Mouse (Mus musculus) neural tube, embryonic 13.5 days (tissue): ENCODE measurements around the gene Rabep2. TPM values are rescaled to one million over a fixed set of nuclear protein-coding genes. Genes with fewer than 3 reads are reported as not detected.
"Not testable (repeated sequence)": the region's sequence is repeated elsewhere in the genome, so short reads cannot be mapped to it uniquely, and the experiment has no call there.

Experiments
- ATAC-seq: fragments of 200-750 bp; cut with Nextera tagmentation; 2 replicates; pipeline ENCODE4 v1.8.0; 2017; ENCODE audit warnings: low read depth, mild to moderate bottlenecking, moderate TSS enrichment, moderate library complexity
- H3K27ac ChIP-seq: fragments of 300-500 bp; sonication (generic); replicated peaks from 2 replicates; pipeline ENCODE4 v1.5.1; 2015; ENCODE audit warnings: moderate library complexity, mild to moderate bottlenecking, inconsistent platforms
- H3K27me3 ChIP-seq: fragments of 300-500 bp; sonication (generic); 2 replicates; pipeline ENCODE4 v1.6.1; 2015; ENCODE audit warnings: mild to moderate bottlenecking, inconsistent platforms
- H3K36me3 ChIP-seq: fragments of 300-500 bp; sonication (generic); 2 replicates; pipeline ENCODE4 v1.6.1; 2015; ENCODE audit warnings: mild to moderate bottlenecking, inconsistent platforms
- H3K4me1 ChIP-seq: fragments of 300-500 bp; sonication (generic); replicated peaks from 2 replicates; pipeline ENCODE4 v1.6.1; 2015; ENCODE audit warnings: inconsistent platforms
- H3K4me2 ChIP-seq: fragments of 300-500 bp; sonication (generic); 2 replicates; pipeline ENCODE4 v1.6.1; 2015; ENCODE audit warnings: inconsistent platforms, mild to moderate bottlenecking, moderate library complexity
- H3K4me3 ChIP-seq: fragments of 300-500 bp; sonication (generic); 2 replicates; pipeline ENCODE4 v1.5.1; 2015; ENCODE audit warnings: mild to moderate bottlenecking, inconsistent platforms
- H3K9ac ChIP-seq: fragments of 300-500 bp; sonication (generic); 2 replicates; pipeline ENCODE4 v1.6.1; 2015; ENCODE audit warnings: moderate library complexity, mild to moderate bottlenecking, inconsistent platforms
- H3K9me3 ChIP-seq: fragments of 300-500 bp; sonication (generic); 2 replicates; pipeline ENCODE4 v1.6.1; 2016; ENCODE audit warnings: inconsistent platforms
- WGBS: fragments of 180-500 bp; shearing (Covaris S2); methylation state at CpG from one replicate; pipeline ENCODE4 v1.1.7; 2015; 5-methylcytosine and 5-hydroxymethylcytosine counted together
- polyA plus RNA-seq: library from polyadenylated mRNA; unstranded; fragments of >200 nt; fragmentation: Nextera tagmentation; extraction: Ambion mirVana; gene quantifications from 2 replicates; pipeline ENCODE4 v1.2.1, GENCODE M21; 2015

The Rabep2 gene
- polyA plus RNA-seq: 24.6 and 25.6 TPM in 2 replicates

GRCm38 (mm10) chr7:126428631-126429502 lies at the start of gene Rabep2:
Rabep2 (plus strand) TSS chr7:126428759.
- peak within 1 kb of the TSS; percentile 93 for H3K27ac ChIP-seq
- under 1% methylated on average over 82 of the region's 82 CpGs for WGBS
- H3K4me3 ChIP-seq: peak within 1 kb of the TSS; percentile 71
- no peaks in the 10 kb centered on the region for H3K9me3 ChIP-seq
- H3K4me2 ChIP-seq: peak within 1 kb of the TSS; percentile 79
- no peaks in the 10 kb centered on the region for H3K27me3 ChIP-seq
- peak; percentile 94 for ATAC-seq
- peaks cover 10% of the 10 kb centered on the region; the same call in 1 of the 2 replicates for H3K36me3 ChIP-seq
- peak within 1 kb of the TSS; percentile 90 for H3K9ac ChIP-seq
- peaks cover 22% of the 10 kb centered on the region for H3K4me1 ChIP-seq

- Histone ChIP-seq H3K4me2 (no peak overlapping the region), H3K36me3 (peaks cover 41% of the 10 kb centered on the region), H3K9ac (no peak overlapping the region), H3K27ac (no peak overlapping the region), H3K9me3 (no peaks in the 10 kb centered on the region), H3K4me3 (no peak overlapping the region), H3K27me3 (no peaks in the 10 kb centered on the region), H3K4me1 (no peaks in the 10 kb centered on the region)
- ATAC-seq: no peak
- WGBS: 88% methylated on average over 5 of the region's 5 CpGs
Observed at GRCm38 (mm10) chr7:126383565-126383964, 45.0 kb upstream of the Rabep2 start.

- Histone ChIP-seq H3K4me3 (no peak overlapping the region), H3K4me2 (no peak overlapping the region), H3K27ac (no peak overlapping the region), H3K36me3 (peaks cover 68% of the 10 kb centered on the region), H3K9ac (no peak overlapping the region), H3K4me1 (no peaks in the 10 kb centered on the region), H3K9me3 (no peaks in the 10 kb centered on the region), H3K27me3 (no peaks in the 10 kb centered on the region)
- WGBS: 100% methylated on average over 1 of the region's 1 CpGs
- no peak for ATAC-seq
Observed at GRCm38 (mm10) chr7:126388185-126388584, 40.4 kb upstream of the Rabep2 start.

- not testable (repeated sequence) for H3K9me3 ChIP-seq, ATAC-seq, H3K27me3 ChIP-seq, H3K4me3 ChIP-seq, H3K27ac ChIP-seq, H3K4me2 ChIP-seq, H3K9ac ChIP-seq
- peaks cover 14% of the 10 kb centered on the region for H3K4me1 ChIP-seq
- 92% methylated on average over 7 of the region's 7 CpGs for WGBS
- H3K36me3 ChIP-seq: peaks cover 39% of the 10 kb centered on the region
Observed at GRCm38 (mm10) chr7:126392086-126392884, 36.3 kb upstream of the Rabep2 start.

GRCm38 (mm10) chr7:126396298-126397119 lies 32.0 kb upstream of the Rabep2 start, which contains the start of gene Nfatc2ip:
Nfatc2ip (minus strand) TSS chr7:126396737.
- WGBS: under 1% methylated on average over 59 of the region's 59 CpGs
- no peaks in the 10 kb centered on the region for H3K9me3 ChIP-seq
- peak within 1 kb of the TSS; percentile 88 for H3K4me3 ChIP-seq
- H3K4me1 ChIP-seq: peaks cover 15% of the 10 kb centered on the region
- peak within 1 kb of the TSS; percentile 73 for H3K27ac ChIP-seq
- peak within 1 kb of the TSS; percentile 89 for H3K9ac ChIP-seq
- H3K4me2 ChIP-seq: peak within 1 kb of the TSS; percentile 85
- peaks cover 3% of the 10 kb centered on the region; the same call in 1 of the 2 replicates for H3K36me3 ChIP-seq
- ATAC-seq: peak; percentile 100
- 0 out of 2 replicates have a peak, but pooled peaks cover 3% of the 10 kb centered on the region for H3K27me3 ChIP-seq

GRCm38 (mm10) chr7:126397221-126397620 lies 31.3 kb upstream of the Rabep2 start:
- peaks cover 15% of the 10 kb centered on the region for H3K4me1 ChIP-seq
- peak overlapping the region; percentile 31; the same call in 1 of the 2 replicates for H3K4me2 ChIP-seq
- 0 out of 2 replicates have a peak, but pooled peaks cover 3% of the 10 kb centered on the region for H3K27me3 ChIP-seq
- no peak overlapping the region for H3K4me3 ChIP-seq
- no peak overlapping the region for H3K9ac ChIP-seq
- WGBS: 60% methylated on average over 6 of the region's 6 CpGs
- H3K27ac ChIP-seq: no peak overlapping the region
- no peaks in the 10 kb centered on the region for H3K9me3 ChIP-seq
- H3K36me3 ChIP-seq: no peaks in the 10 kb centered on the region
- no peak for ATAC-seq

GRCm38 (mm10) chr7:126397822-126398221 lies 30.7 kb upstream of the Rabep2 start:
- Histone ChIP-seq H3K4me2 (no peak overlapping the region), H3K27me3 (0 out of 2 replicates have a peak, but pooled peaks cover 3% of the 10 kb centered on the region), H3K9ac (no peak overlapping the region), H3K36me3 (no peaks in the 10 kb centered on the region), H3K4me3 (no peak overlapping the region), H3K27ac (no peak overlapping the region), H3K4me1 (peaks cover 15% of the 10 kb centered on the region), H3K9me3 (no peaks in the 10 kb centered on the region)
- ATAC-seq: no peak
- WGBS: 94% methylated on average over 4 of the region's 4 CpGs

GRCm38 (mm10) chr7:126399548-126399947 lies 29.0 kb upstream of the Rabep2 start:
- no peaks in the 10 kb centered on the region for H3K9me3 ChIP-seq
- H3K4me2 ChIP-seq: no peak overlapping the region
- H3K9ac ChIP-seq: no peak overlapping the region
- H3K36me3 ChIP-seq: no peaks in the 10 kb centered on the region
- ATAC-seq: no peak
- H3K4me3 ChIP-seq: no peak overlapping the region
- 0 out of 2 replicates have a peak, but pooled peaks cover 3% of the 10 kb centered on the region for H3K27me3 ChIP-seq
- no peak overlapping the region for H3K27ac ChIP-seq
- 11% methylated on average over 5 of the region's 5 CpGs for WGBS
- peaks cover 15% of the 10 kb centered on the region for H3K4me1 ChIP-seq

- H3K9me3 ChIP-seq, H3K4me2 ChIP-seq, H3K4me1 ChIP-seq, H3K36me3 ChIP-seq, H3K27ac ChIP-seq, H3K9ac ChIP-seq, ATAC-seq, H3K27me3 ChIP-seq, H3K4me3 ChIP-seq: not testable (repeated sequence)
- WGBS: 81% methylated on average over 8 of the region's 8 CpGs
Observed at GRCm38 (mm10) chr7:126402518-126402917, 26.0 kb upstream of the Rabep2 start.

- ATAC-seq: no peak
- 90% methylated on average over 2 of the region's 2 CpGs for WGBS
- H3K27ac ChIP-seq: no peak overlapping the region
Observed at GRCm38 (mm10) chr7:126408686-126409085, 19.9 kb upstream of the Rabep2 start.

GRCm38 (mm10) chr7:126411061-126411460 lies 17.5 kb upstream of the Rabep2 start:
- no peak for ATAC-seq

More at GRCm38 (mm10) chr7:126408686-126409085, 19.9 kb upstream of the Rabep2 start:
- Histone ChIP-seq H3K4me1 (no peaks in the 10 kb centered on the region), H3K9me3 (no peaks in the 10 kb centered on the region), H3K4me3 (no peak overlapping the region), H3K9ac (no peak overlapping the region), H3K4me2 (no peak overlapping the region), H3K36me3 (no peaks in the 10 kb centered on the region), H3K27me3 (0 out of 2 replicates have a peak, but pooled peaks cover 3% of the 10 kb centered on the region)

More at GRCm38 (mm10) chr7:126411061-126411460, 17.5 kb upstream of the Rabep2 start:
- 0 out of 2 replicates have a peak, but pooled peaks cover 3% of the 10 kb centered on the region for H3K27me3 ChIP-seq
- no peak overlapping the region for H3K4me3 ChIP-seq
- H3K27ac ChIP-seq: no peak overlapping the region
- H3K4me1 ChIP-seq: no peaks in the 10 kb centered on the region
- no peak overlapping the region for H3K9ac ChIP-seq
- H3K4me2 ChIP-seq: no peak overlapping the region
- 90% methylated on average over 4 of the region's 4 CpGs for WGBS
- H3K36me3 ChIP-seq: no peaks in the 10 kb centered on the region
- H3K9me3 ChIP-seq: no peaks in the 10 kb centered on the region
